Mouse (Mus musculus) myocyte (in vitro differentiated cells): ENCODE measurements around the gene Gm6526.

Experiments used
- CEBPB ChIP-seq: IDR thresholded peaks from 2 replicates; pipeline ENCODE4 v1.6.1; 2011; ENCODE audit warnings: mild to moderate bottlenecking, moderate library complexity; ENCODE audit not compliant: poor library complexity, insufficient read depth, severe bottlenecking
- E2F4 ChIP-seq: IDR thresholded peaks from one replicate; pipeline ENCODE4 v1.6.1; 2011; ENCODE audit warnings: mild to moderate bottlenecking, control low read depth, moderate library complexity; ENCODE audit not compliant: insufficient read depth
- MAX ChIP-seq: IDR thresholded peaks from one replicate; pipeline ENCODE4 v1.6.1; 2011; ENCODE audit warnings: low read depth, mild to moderate bottlenecking, control low read depth
- MYOD1 ChIP-seq, 3 experiments: IDR thresholded peaks; one replicate each; pipeline ENCODE4 v1.6.1; 2011; ENCODE audit warnings: control low read depth in 2 of 3, low read depth in 2 of 3, mild to moderate bottlenecking in 2 of 3, moderate library complexity in 1 of 3; ENCODE audit not compliant: insufficient read length in 2 of 3, control insufficient read depth in 1 of 3
- POLR2A ChIP-seq: IDR thresholded peaks from one replicate; pipeline ENCODE4 v1.6.1; 2011; ENCODE audit warnings: low read depth, mild to moderate bottlenecking, control low read depth, moderate library complexity; ENCODE audit not compliant: insufficient read length
- POLR2AphosphoS2 ChIP-seq: IDR thresholded peaks from one replicate; pipeline ENCODE4 v1.6.1; 2011; ENCODE audit warnings: low read depth, control low read depth; ENCODE audit not compliant: insufficient read length
- SRF ChIP-seq: IDR thresholded peaks from one replicate; pipeline ENCODE4 v1.6.1; 2011; ENCODE audit warnings: low read depth; ENCODE audit not compliant: control insufficient read depth, insufficient read length
- TCF12 ChIP-seq: IDR thresholded peaks from one replicate; pipeline ENCODE4 v1.6.1; 2011; ENCODE audit warnings: mild to moderate bottlenecking, control low read depth; ENCODE audit not compliant: poor library complexity, insufficient read depth, severe bottlenecking
- USF1 ChIP-seq: IDR thresholded peaks from one replicate; pipeline ENCODE4 v1.6.1; 2011; ENCODE audit warnings: low read depth, mild to moderate bottlenecking, control low read depth, moderate library complexity

DNA sequence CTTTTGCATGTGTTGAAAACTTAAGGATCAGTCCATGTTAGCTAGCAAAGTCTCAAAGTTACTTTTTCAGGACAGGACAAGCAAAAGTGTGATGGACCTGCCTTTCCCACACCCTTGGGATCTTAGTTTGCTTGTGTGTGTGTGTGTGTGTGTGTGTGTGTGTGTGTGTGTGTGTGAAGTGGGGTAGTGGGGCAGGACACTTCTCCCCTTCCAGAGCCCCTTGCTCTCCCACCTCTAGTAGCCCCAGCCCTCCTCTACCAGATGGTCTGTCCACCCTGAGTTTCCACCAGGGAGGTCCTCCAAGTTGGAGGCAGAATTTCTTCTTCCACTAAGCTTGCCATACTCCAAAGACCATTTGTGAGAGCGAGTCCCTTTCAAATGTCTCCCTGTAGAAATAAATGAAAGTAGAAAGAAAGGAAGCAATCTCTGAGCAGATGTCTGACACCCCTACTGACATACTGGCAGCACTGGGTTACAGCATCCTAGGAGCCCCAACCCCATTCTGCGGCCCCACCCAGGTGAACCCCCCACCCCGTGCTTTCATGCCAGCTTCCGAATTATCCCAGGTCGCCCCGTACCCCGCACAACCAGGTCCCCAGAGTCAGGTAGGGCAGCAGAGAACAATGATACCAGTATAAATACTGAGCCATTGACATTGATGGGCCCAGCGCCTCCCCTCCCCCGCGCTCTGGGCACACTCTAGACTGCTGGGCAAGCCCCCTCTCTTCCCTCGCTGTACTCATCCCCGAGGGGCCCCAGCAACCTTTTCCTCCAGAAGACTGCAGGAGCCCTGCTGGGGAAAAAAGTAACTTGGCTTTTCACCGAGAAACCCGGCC, 48.6 kb downstream of the Gm6526 start:
- TF ChIP-seq POLR2A (no peak), TCF12 (no peak), CEBPB (no peak), E2F4 (no peak), USF1 (no peak), MYOD1 (IDR thresholded peaks at IDR 0.05; ENCODE audit: control insufficient read depth in 1 of 3, insufficient read length in 2 of 3, low read depth in 2 of 3) (no peak), SRF (no peak), POLR2AphosphoS2 (no peak), MAX (no peak)
